Comparison of ENCODE assay signal across 23 mouse cellular contexts in genomic region chr5:149221355-149221754, GRCm38 (mm10). TPM values are rescaled to one million over a fixed set of nuclear protein-coding genes. Genes with fewer than 3 reads are reported as not detected.
DNase-seq lines count a peak whose midpoint lies in the region; ATAC-seq and TF ChIP-seq lines count a peak whose summit lies in the region.
"Had no signal": no experiment of that assay in that cellular context is flagged by ENCODE, and none has a peak within 500 bp of the region (broad histone marks: within the 10 kb centered on the region; RNA-seq: fewer than 3 reads in every experiment).

No protein-coding gene starts in this region.

- H3K4me3 ChIP-seq in MEL (ENCODE audit: control insufficient read depth in 1 of 2, insufficient read depth in 1 of 2, low read depth in 2 of 2, low read length in 2 of 2) = no peak overlapping the region
- H3K4me3 ChIP-seq in forebrain, embryonic 14.5 days (ENCODE audit: low read depth, low read length) = no peak overlapping the region
- H3K4me3 ChIP-seq in hindbrain, embryonic 16.5 days (ENCODE audit: low read length) = no peak overlapping the region
- H3K4me3 ChIP-seq: embryonic facial prominence, embryonic 12.5 days; heart, adult 2 months; heart, embryonic 15.5 days; hindbrain, embryonic 10.5 days had no signal

- no peak for TF ChIP-seq CTCF in MEL (IDR thresholded peaks at IDR 0.05 in 2 of 3, conservative IDR thresholded peaks at IDR 0.05 in 1 of 3; ENCODE audit: control insufficient read depth in 1 of 3, insufficient read depth in 1 of 3, low read depth in 2 of 3, low read length in 3 of 3, poor library complexity in 1 of 3, severe bottlenecking in 1 of 3)

- no peak overlapping the region for H3K4me2 ChIP-seq in forebrain, embryonic 14.5 days (ENCODE audit: low read length)
- H3K4me2 ChIP-seq in hindbrain, embryonic 16.5 days (ENCODE audit: low read length) = no peak overlapping the region
- H3K4me2 ChIP-seq: embryonic facial prominence, embryonic 12.5 days; heart, embryonic 11.5 days; heart, embryonic 15.5 days; hindbrain, embryonic 14.5 days had no signal

- ATAC-seq in hematopoietic stem cell, adult 5-6 weeks (replicated peaks in 1 of 2; ENCODE audit: insufficient read depth in 1 of 2, low FRiP score in 2 of 2, low TSS enrichment in 1 of 2, low read depth in 1 of 2, poor library complexity in 2 of 2, severe bottlenecking in 2 of 2) = peak; percentile 22 to 42; a peak in 1 of 4 replicates
- ATAC-seq in neutrophil, adult 5-6 weeks (ENCODE audit: extremely low read depth, insufficient number of reproducible peaks, low FRiP score, poor library complexity, severe bottlenecking) = peak; percentile 39; the same call in 1 of the 2 replicates
- no peak for ATAC-seq in forebrain, embryonic 14.5 days
- ATAC-seq in hindbrain, embryonic 16.5 days = no peak
- ATAC-seq: forebrain, embryonic 16.5 days; inflammation-experienced regulatory T-cells, adult 6 months had no signal

- no peaks in the 10 kb centered on the region for H3K27me3 ChIP-seq in MEL (ENCODE audit: control insufficient read depth in 1 of 2, insufficient read depth in 2 of 2, low read length in 2 of 2)
- H3K27me3 ChIP-seq in forebrain, embryonic 14.5 days (replicated peaks; ENCODE audit: control insufficient read depth, insufficient read depth, low read length) = no peaks in the 10 kb centered on the region
- H3K27me3 ChIP-seq in hindbrain, embryonic 16.5 days (replicated peaks; ENCODE audit: control insufficient read depth, insufficient read depth, low read length) = no peaks in the 10 kb centered on the region
- H3K27me3 ChIP-seq: embryonic facial prominence, embryonic 12.5 days; heart, embryonic 15.5 days had no signal

- no peaks in the 10 kb centered on the region for H3K79me2 ChIP-seq in MEL (ENCODE audit: control insufficient read depth, insufficient read depth, low read length, poor library complexity)

- 90% methylated on average over 4 of the region's 4 CpGs for WGBS in forebrain, embryonic 14.5 days
- WGBS in hindbrain, embryonic 16.5 days = 88% methylated on average over 4 of the region's 4 CpGs

- peak overlapping the region; percentile 12 for H3K27ac ChIP-seq in MEL (ENCODE audit: control insufficient read depth, low read depth, low read length)
- no peak overlapping the region for H3K27ac ChIP-seq in forebrain, embryonic 14.5 days (ENCODE audit: low read depth, low read length)
- no peak overlapping the region for H3K27ac ChIP-seq in hindbrain, embryonic 16.5 days (ENCODE audit: low read depth, low read length)
- H3K27ac ChIP-seq: embryonic facial prominence, embryonic 12.5 days; heart, adult 2 months; heart, embryonic 15.5 days; hindbrain, embryonic 10.5 days; hindbrain, embryonic 14.5 days had no signal

- TF ChIP-seq RAD21 in MEL (IDR thresholded peaks at IDR 0.05; ENCODE audit: low read depth, low read length) = no peak

- H3K9me3 ChIP-seq in MEL (replicated peaks; ENCODE audit: insufficient read depth, low read length) = no peaks in the 10 kb centered on the region
- H3K9me3 ChIP-seq in forebrain, embryonic 14.5 days (replicated peaks; ENCODE audit: control insufficient read depth, low read length) = no peaks in the 10 kb centered on the region
- no peaks in the 10 kb centered on the region for H3K9me3 ChIP-seq in hindbrain, embryonic 16.5 days (ENCODE audit: control insufficient read depth, low read length)
- H3K9me3 ChIP-seq: embryonic facial prominence, embryonic 12.5 days; heart, embryonic 15.5 days had no signal

- H3K36me3 ChIP-seq in MEL (ENCODE audit: control insufficient read depth in 1 of 2, insufficient read depth in 2 of 2, low read length in 2 of 2) = peaks cover 0 to 40% of the 10 kb centered on the region in 2 experiments; a peak in 3 of 4 replicates
- H3K36me3 ChIP-seq in forebrain, embryonic 14.5 days (ENCODE audit: control insufficient read depth, insufficient read depth, low read length) = peaks cover 15% of the 10 kb centered on the region
- peaks cover 6% of the 10 kb centered on the region; the same call in 1 of the 2 replicates for H3K36me3 ChIP-seq in hindbrain, embryonic 16.5 days (ENCODE audit: control insufficient read depth, insufficient read depth, low read length)
- H3K36me3 ChIP-seq: heart, embryonic 15.5 days had no signal

- peak; percentile 90 for DNase-seq in heart, adult 11 months
- no peak for DNase-seq in heart, adult 18-20 months
- peak; percentile 82 for DNase-seq in MEL (ENCODE audit: low read depth, low spot score)
- DNase-seq in forebrain, embryonic 14.5 days (ENCODE audit: low spot score) = no peak
- no peak for DNase-seq in kidney, postnatal 4 days
- DNase-seq: adrenal gland, adult 8-10 months; adrenal gland, postnatal 36 days; cerebellum, adult 11 months; cerebellum, adult 8-10 months; cerebellum, postnatal 14 days; gastrocnemius, postnatal 14 days; heart, adult 2 months; heart, postnatal 14 days had no signal

- peaks cover 22 to 39% of the 10 kb centered on the region in 2 experiments for H3K4me1 ChIP-seq in MEL (ENCODE audit: control insufficient read depth in 1 of 2, insufficient read depth in 2 of 2, low read length in 2 of 2)
- peaks cover 8% of the 10 kb centered on the region for H3K4me1 ChIP-seq in forebrain, embryonic 14.5 days (ENCODE audit: control insufficient read depth, insufficient read depth, low read length)
- peaks cover 6% of the 10 kb centered on the region for H3K4me1 ChIP-seq in hindbrain, embryonic 16.5 days (ENCODE audit: control insufficient read depth, insufficient read depth, low read depth, low read length)
- H3K4me1 ChIP-seq: heart, embryonic 15.5 days had no signal

- peak; percentile 38 to 80; a peak in 3 of 4 replicates for TF ChIP-seq EP300 in MEL (IDR thresholded peaks at IDR 0.05; ENCODE audit: low read depth in 1 of 2, low read length in 2 of 2)

- H3K9ac ChIP-seq in MEL (ENCODE audit: control insufficient read depth, low read depth, low read length, poor library complexity, severe bottlenecking) = peak overlapping the region; percentile 10; the same call in 1 of the 2 replicates
- no peak overlapping the region for H3K9ac ChIP-seq in forebrain, embryonic 14.5 days (ENCODE audit: low read length)
- H3K9ac ChIP-seq in hindbrain, embryonic 16.5 days (ENCODE audit: low read depth, low read length) = no peak overlapping the region
- H3K9ac ChIP-seq: embryonic facial prominence, embryonic 12.5 days; heart, embryonic 15.5 days; hindbrain, embryonic 14.5 days had no signal

- TF ChIP-seq POLR2A in MEL (IDR thresholded peaks at IDR 0.05; ENCODE audit: control insufficient read depth in 1 of 2, insufficient read depth in 1 of 2, low read depth in 1 of 2, low read length in 2 of 2, poor library complexity in 1 of 2) = no peak

TF ChIP-seq in MEL, 35 proteins besides CTCF, POLR2A, EP300 and RAD21 (continues in another document):
- peak; percentile 65 for TF ChIP-seq GATA1 (IDR thresholded peaks at IDR 0.05; ENCODE audit: low read depth, low read length)
- no peak for TF ChIP-seq NELFE (IDR thresholded peaks at IDR 0.05; ENCODE audit: low read depth, low read length)
- TF ChIP-seq GABPA (IDR thresholded peaks at IDR 0.05; ENCODE audit: low read depth, low read length) = no peak
- TF ChIP-seq POLR2AphosphoS2 (IDR thresholded peaks at IDR 0.05; ENCODE audit: low read length) = no peak
- TF ChIP-seq ETS1 (IDR thresholded peaks at IDR 0.05; ENCODE audit: low read depth, low read length) = peak; percentile 30; the same call in 1 of the 2 replicates
- peak; percentile 83 for TF ChIP-seq ELF1 (IDR thresholded peaks at IDR 0.05; ENCODE audit: low read depth, low read length)
- no peak for TF ChIP-seq USF1 (IDR thresholded peaks at IDR 0.05; ENCODE audit: low read depth, low read length)
- TF ChIP-seq ZKSCAN1 (IDR thresholded peaks at IDR 0.05; ENCODE audit: low read depth, low read length) = no peak
- peak; percentile 71; the same call in 1 of the 2 replicates for TF ChIP-seq MYC (IDR thresholded peaks at IDR 0.05; ENCODE audit: low read depth, low read length)
- TF ChIP-seq MAZ (IDR thresholded peaks at IDR 0.05; ENCODE audit: low read depth, low read length) = peak; percentile 65
- TF ChIP-seq SIN3A (IDR thresholded peaks at IDR 0.05; ENCODE audit: low read length) = peak; percentile 66; the same call in 1 of the 2 replicates
- no peak for TF ChIP-seq BHLHE40 (IDR thresholded peaks at IDR 0.05; ENCODE audit: borderline replicate concordance, low read depth, low read length)
- TF ChIP-seq HCFC1 (IDR thresholded peaks at IDR 0.05; ENCODE audit: low read depth, low read length) = 0 out of 2 replicates have a peak, but pooled peaks have one; percentile 29

RNA-seq across cellular contexts. Expression of gene Hmgb1, which starts 37.1 kb away (rescaled TPM):
- 100 to 1,000 TPM in 1 of 2 experiments, 10 to 100 TPM in 1; 79.8 to 103 TPM for total RNA-seq in heart, adult 18-20 months (2021)
- 678 and 686 TPM in 2 replicates for total RNA-seq in MEL (2012; rRNA removed)
- 100 to 1,000 TPM in 1 of 2 experiments, not detected in 1; 600 TPM for polyA plus RNA-seq in MEL (2012; ENCODE audit: insufficient read depth in 1 of 2, insufficient read length in 2 of 2, low read depth in 1 of 2, low replicate concordance in 2 of 2, missing spikeins in 1 of 2)
- total RNA-seq in hematopoietic stem cell, adult 5-6 weeks (2017) = 1,142 and 1,227 TPM in 2 replicates
- 585 and 681 TPM in 2 replicates for total RNA-seq in neutrophil, adult 5-6 weeks (2017)
- 1,219 and 1,258 TPM in 2 replicates for polyA plus RNA-seq in forebrain, embryonic 14.5 days (2014; fragmentation: Nextera tagmentation; extraction: Ambion mirVana)
- polyA plus RNA-seq in hindbrain, embryonic 16.5 days (2015; fragmentation: Nextera tagmentation; extraction: Ambion mirVana) = 634 and 655 TPM in 2 replicates

RNA-seq across cellular contexts. Expression of gene Uspl1, which starts 37.2 kb away (rescaled TPM):
- 10 to 100 TPM; 22.0 to 23.9 TPM for total RNA-seq in heart, adult 18-20 months (2021)
- 84.2 and 94.4 TPM in 2 replicates for total RNA-seq in MEL (2012; rRNA removed)
- 100 to 1,000 TPM in 1 of 2 experiments, 10 to 100 TPM in 1; 68.5 to 179 TPM for polyA plus RNA-seq in MEL (2012; ENCODE audit: insufficient read depth in 1 of 2, insufficient read length in 2 of 2, low read depth in 1 of 2, low replicate concordance in 2 of 2, missing spikeins in 1 of 2)
- 42.1 and 59.9 TPM in 2 replicates for total RNA-seq in hematopoietic stem cell, adult 5-6 weeks (2017)
- total RNA-seq in neutrophil, adult 5-6 weeks (2017) = 65.2 and 69.9 TPM in 2 replicates
- polyA plus RNA-seq in forebrain, embryonic 14.5 days (2014; fragmentation: Nextera tagmentation; extraction: Ambion mirVana) = 57.5 and 59.9 TPM in 2 replicates
- 48.4 and 52.0 TPM in 2 replicates for polyA plus RNA-seq in hindbrain, embryonic 16.5 days (2015; fragmentation: Nextera tagmentation; extraction: Ambion mirVana)

RNA-seq across cellular contexts. Expression of gene Alox5ap, which starts 43.2 kb away (rescaled TPM):
- 10 to 100 TPM; 12.6 TPM for total RNA-seq in heart, adult 18-20 months (2021)
- total RNA-seq in MEL (2012; rRNA removed) = 47.5 and 56.4 TPM in 2 replicates
- polyA plus RNA-seq in MEL (2012; ENCODE audit: insufficient read depth in 1 of 2, insufficient read length in 2 of 2, low read depth in 1 of 2, low replicate concordance in 2 of 2, missing spikeins in 1 of 2) = 100 to 1,000 TPM in 1 of 2 experiments, not detected in 1; 157 TPM
- total RNA-seq in hematopoietic stem cell, adult 5-6 weeks (2017) = 324 and 337 TPM in 2 replicates
- 1,084 and 1,252 TPM in 2 replicates for total RNA-seq in neutrophil, adult 5-6 weeks (2017)
- 8.6 and 12.7 TPM in 2 replicates for polyA plus RNA-seq in forebrain, embryonic 14.5 days (2014; fragmentation: Nextera tagmentation; extraction: Ambion mirVana)
- 10.1 and 13.3 TPM in 2 replicates for polyA plus RNA-seq in hindbrain, embryonic 16.5 days (2015; fragmentation: Nextera tagmentation; extraction: Ambion mirVana)

Comparison
In these comparisons a context has a peak if more than half of its experiments do, and no peak if none do; other contexts are left out.
1. DNase-seq: peak in heart, adult 11 months (single experiment) and MEL (single experiment); none in heart, adult 18-20 months (0 of 2), forebrain, embryonic 14.5 days (single experiment) and kidney, postnatal 4 days (0 of 2).
2. ATAC-seq: peak in hematopoietic stem cell, adult 5-6 weeks (2 of 2) and neutrophil, adult 5-6 weeks (single experiment); none in forebrain, embryonic 14.5 days (single experiment) and hindbrain, embryonic 16.5 days (single experiment).